Mouse (Mus musculus) spleen, adult 2 months (tissue): ENCODE measurements at regions not wholly inside any gene's neighbourhood (a gene's known extent, or its start where the extent isn't known, plus 50 kb on each side); places are given as distances from the start of the nearest gene placed in this dataset.

Source experiments
- CTCF ChIP-seq: fragments of 200-500 bp; IDR thresholded peaks from 2 replicates; pipeline ENCODE4 v1.5.1; 2011; ENCODE audit warnings: mild to moderate bottlenecking, inconsistent platforms; ENCODE audit not compliant: insufficient read depth, insufficient read length, insufficient replicate concordance; ENCODE audit errors: extremely low read depth
- POLR2A ChIP-seq: fragments of 200-500 bp; IDR thresholded peaks from 2 replicates; pipeline ENCODE4 v1.6.1; 2011; ENCODE audit warnings: low read depth, low read length, inconsistent platforms

DNA sequence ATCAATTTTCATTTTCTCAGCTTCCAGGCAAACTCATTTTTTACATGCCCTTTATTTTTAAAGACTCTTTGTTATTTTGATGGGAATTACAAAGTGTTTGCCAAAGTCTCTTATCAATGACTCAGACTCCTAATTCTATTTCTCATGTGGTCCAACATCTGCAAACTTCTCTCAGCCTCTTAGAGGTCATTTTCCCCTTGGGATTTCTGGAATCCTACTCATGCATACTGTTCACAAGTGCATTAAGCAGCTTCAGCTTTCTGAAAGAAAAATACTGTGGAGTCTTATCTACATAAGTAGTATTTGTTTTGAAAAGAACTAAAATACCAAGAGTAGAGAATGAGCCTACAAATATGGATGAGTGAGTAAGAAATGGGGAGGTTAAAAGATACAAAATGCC is 116.8 kb downstream of the Fzd1 start:
- no peak for TF ChIP-seq CTCF
- no peak for TF ChIP-seq POLR2A
